Mouse (Mus musculus) T-helper 1 cell (primary cell): ENCODE data around the gene Lrrfip1.

Experiments used
- in situ Hi-C: fragments of 300-600 bp; cut with MboI, MseI; formaldehyde crosslinking; loops from one replicate; pipeline ENCODE4 v1.15.1; 2025; ENCODE audit warnings: high pct_unique_total_duplicates

Lrrfip1 gene

DNA sequence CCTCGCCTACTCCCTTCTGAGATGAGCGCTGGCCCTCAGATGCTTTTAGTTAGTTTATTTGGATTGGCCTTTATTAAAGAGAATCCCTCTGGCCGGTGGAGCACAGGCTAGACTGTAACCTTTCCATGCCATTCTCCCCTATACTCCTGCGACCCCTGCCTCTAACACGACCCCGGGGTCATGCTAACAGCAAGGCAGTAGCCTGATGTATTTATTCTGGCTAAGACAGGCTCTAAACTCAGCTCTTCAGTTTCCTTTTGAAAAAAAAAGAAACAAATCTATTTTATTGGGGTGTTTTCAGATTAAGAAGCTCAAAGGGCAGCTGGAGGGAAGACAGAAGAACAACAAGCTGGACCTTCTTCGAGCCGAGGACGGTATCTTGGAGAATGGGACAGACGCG lies 123.6 kb downstream of the Lrrfip1 start:
- in situ Hi-C loops: loop anchor here (10.0 kb wide), 1 partner anchor 1733 kb away; no protein-coding TSS in a partner anchor

GRCm38 (mm10) chr1:91123004-91123403 lies 124.5 kb downstream of the Lrrfip1 start:
- in situ Hi-C loops: loop anchor here (10.0 kb wide), 1 partner anchor 1732 kb away; no protein-coding TSS in a partner anchor

DNA sequence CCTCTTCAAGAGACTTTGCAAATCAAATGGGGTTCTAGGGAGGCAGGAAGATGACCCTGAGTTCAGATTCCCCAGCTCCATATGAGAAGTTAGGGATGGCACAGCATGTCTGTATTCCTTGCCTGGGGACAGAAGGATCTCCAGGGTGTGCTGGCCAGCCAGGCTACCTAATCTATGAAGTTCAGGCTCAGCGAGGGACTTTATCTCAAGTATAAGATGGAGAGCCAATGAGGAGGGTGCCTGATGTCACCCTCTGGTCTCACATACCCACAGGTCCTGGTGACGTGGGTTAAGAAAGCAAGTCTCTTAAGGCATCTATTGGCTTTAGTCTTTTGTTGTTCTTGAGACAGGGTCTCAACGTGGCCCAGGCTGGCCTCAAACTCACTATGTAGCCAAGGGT lies 124.9 kb downstream of the Lrrfip1 start:
- in situ Hi-C loops: loop anchor here (10.0 kb wide), 1 partner anchor 1731 kb away; no protein-coding TSS in a partner anchor

DNA sequence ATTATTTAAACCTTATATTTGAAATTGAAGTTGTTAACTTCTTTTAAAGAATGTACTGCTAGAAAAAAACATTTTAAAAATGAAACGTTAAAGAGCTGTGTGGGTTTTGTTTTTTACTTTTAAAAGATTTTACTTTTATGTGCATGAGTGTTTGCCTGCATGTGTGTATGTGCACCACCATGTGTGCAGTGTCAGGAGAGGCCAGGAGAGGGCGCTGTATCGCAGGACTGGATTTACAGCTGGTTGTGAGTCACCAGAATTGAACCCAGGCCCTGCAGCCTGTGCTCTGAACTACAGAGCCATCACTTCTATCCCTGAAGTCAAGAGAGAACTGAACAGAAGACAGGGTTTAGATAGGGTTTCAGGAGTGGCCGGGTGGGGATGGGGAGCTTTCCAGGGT lies 130.3 kb downstream of the Lrrfip1 start:
- in situ Hi-C loops: loop anchor here (10.0 kb wide), 1 partner anchor 1726 kb away; no protein-coding TSS in a partner anchor

- in situ Hi-C loops: loop anchor here (5.0 kb wide), 1 partner anchor 35 kb away; no protein-coding TSS in a partner anchor
Observed at GRCm38 (mm10) chr1:91137036-91137435, 138.5 kb downstream of the Lrrfip1 start.

DNA sequence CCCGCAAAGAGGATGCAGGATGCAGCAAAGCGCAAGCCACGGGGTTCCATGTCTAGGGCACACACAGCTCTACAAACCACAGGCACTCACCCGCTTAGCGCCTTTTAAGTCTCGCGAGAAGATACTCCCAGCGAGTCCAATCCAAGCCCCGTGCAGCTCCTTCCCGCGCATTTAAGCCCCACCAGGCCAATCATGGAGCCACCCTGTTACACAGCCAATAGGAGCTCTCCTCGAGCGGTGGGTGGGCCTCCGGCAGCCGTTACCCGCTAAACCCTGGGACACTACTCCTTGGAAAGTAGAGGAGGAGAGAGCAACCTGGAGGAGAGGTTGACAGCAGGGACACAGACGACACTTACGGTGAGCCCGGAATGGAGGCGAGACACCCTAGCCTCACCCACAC lies 146.3 kb downstream of the Lrrfip1 start, which contains the start of gene Rbm44:
Rbm44 (plus strand) TSS at position 277 of the 400 bp plus-strand sequence.
- in situ Hi-C loops: no loop called here

- in situ Hi-C loops: no loop called here
Observed at GRCm38 (mm10) chr1:91151509-91151908, 153.0 kb downstream of the Lrrfip1 start.

DNA sequence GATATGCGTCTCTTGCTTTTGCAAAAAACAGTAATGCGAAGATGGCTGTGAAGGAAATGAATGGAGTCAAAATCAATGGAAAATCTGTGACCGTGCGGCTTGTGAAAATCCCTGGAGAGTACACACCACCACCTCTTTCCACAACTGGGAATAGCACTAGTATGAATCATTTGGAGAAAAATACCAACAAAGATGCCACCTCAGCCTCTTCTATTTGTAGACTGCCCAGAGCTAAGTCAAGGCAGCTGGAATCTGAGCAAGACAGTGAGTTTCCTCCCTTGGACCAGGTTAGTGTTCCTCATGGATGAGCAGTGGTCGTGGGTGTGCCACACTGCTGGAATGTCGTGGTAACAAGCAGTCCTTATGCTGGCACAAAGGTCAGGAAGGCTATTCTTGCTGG lies 168.3 kb downstream of the Lrrfip1 start:
- in situ Hi-C loops: no loop called here

DNA sequence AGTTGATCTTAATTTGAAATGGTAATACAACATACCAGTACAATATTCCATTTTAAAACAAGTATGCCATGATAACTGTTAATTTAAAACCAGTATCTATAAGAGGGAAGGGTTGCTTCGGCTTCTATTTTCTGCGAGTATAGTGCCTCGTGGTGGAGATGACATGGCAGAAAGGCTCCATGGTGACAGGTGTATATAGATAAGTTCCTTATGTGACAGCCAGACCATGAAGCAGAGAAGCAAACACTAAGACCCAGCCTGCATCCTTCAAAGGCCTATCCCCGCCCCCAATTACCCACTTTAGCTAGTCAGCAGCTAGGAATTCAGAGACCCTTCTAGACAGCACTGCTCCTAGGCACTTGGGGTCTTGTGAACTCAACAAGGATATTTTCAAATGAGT lies 170.6 kb downstream of the Lrrfip1 start:
- in situ Hi-C loops: no loop called here

DNA sequence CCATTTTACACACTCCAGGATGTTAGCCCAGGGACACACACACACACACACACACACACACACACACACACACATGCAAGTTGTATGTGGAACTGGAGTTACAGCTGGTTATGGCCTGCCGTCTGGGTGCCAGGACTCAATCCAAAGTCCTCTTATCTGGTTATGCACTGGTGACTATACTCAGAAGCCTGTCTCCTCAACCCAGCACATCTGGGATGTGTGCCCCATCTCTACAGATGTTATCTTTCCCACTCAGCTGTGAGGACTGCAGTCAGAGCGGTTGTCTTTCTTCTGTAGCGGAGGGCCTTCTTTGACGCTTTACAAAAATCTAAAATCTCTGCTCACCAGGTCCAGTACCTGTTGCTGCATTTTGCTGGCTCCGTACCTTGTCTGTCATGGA lies 176.3 kb downstream of the Lrrfip1 start:
- in situ Hi-C loops: loop anchor here (5.0 kb wide), 1 partner anchor 37 kb away; no protein-coding TSS in a partner anchor

DNA sequence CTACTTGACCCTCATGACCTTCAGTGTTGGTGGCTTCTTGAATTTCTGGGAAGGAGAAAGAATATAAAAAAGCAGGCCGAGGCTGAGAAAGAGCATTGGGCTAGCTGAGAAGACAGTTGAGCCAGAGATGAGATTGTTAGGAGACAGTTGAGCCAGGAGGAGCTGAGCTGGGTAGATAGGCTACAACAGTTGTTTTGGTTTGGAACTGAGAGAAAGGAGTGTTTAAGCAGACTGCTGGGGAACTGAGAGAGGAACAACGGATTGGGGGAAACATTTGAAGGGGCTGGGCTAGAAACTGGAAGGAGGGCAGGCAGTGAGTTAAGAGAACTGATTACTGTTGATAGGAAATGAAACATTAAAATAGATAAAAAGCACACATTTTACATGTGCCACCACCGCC lies 177.5 kb downstream of the Lrrfip1 start:
- in situ Hi-C loops: no loop called here

DNA sequence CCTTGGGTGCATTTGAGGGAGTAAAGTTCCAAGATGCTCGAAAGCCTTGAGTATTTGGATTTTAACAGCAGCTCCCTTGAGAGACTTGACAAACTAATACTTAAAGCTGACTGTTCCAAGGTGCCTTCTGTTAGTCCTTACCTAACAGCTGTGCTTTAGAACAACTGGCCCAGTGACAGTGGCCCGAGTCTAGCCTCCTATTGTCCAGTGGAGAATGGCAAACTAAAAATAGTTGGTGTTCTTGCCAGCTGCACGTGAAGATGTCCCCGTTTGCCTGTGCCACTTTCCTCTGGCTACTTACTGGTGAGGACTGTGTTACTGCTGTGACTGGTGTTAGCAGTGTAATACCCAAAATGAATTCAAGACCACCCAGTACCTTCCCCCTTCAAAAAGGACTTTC lies 178.3 kb downstream of the Lrrfip1 start:
- in situ Hi-C loops: no loop called here
